Mouse (Mus musculus): ENCODE measurements around the gene Shmt1.

- TF ChIP-seq CTCF (IDR thresholded peaks at IDR 0.05; ENCODE audit: low read depth, low read length), result no peak
- TF ChIP-seq TAL1 (conservative IDR thresholded peaks at IDR 0.05; ENCODE audit: low read depth, low read length), result no peak
- no peak for TF ChIP-seq POLR2AphosphoS5 (IDR thresholded peaks at IDR 0.05; ENCODE audit: insufficient replicate concordance, low read depth, low read length)
- no peak for TF ChIP-seq GATA1 (IDR thresholded peaks at IDR 0.05; ENCODE audit: borderline replicate concordance, low read length)
- no peak for TF ChIP-seq GATA2 (IDR thresholded peaks at IDR 0.05; ENCODE audit: borderline replicate concordance, low read depth, low read length)
These were observed 37.3 kb downstream of the Shmt1 start for GRCm38 (mm10) chr11:60774158-60774689.
